Comparison of ENCODE assay signal across 18 mouse cellular contexts in genomic region chr15:85463027-85463790, GRCm38 (mm10). TPM values are rescaled to one million over a fixed set of nuclear protein-coding genes. Genes with fewer than 3 reads are reported as not detected.
DNase-seq lines count a peak whose midpoint lies in the region; ATAC-seq and TF ChIP-seq lines count a peak whose summit lies in the region.
"Had no signal": no experiment of that assay in that cellular context is flagged by ENCODE, and none has a peak within 500 bp of the region (broad histone marks: within the 10 kb centered on the region; RNA-seq: fewer than 3 reads in every experiment).

No protein-coding gene starts in this region.

- ATAC-seq in neural tube, embryonic 11.5 days (ENCODE audit: insufficient read depth, low FRiP score, low TSS enrichment) = peak; percentile 18; the same call in 1 of the 2 replicates
- no peak for ATAC-seq in midbrain, embryonic 11.5 days (ENCODE audit: low FRiP score)
- ATAC-seq in neural tube, embryonic 15.5 days (ENCODE audit: low FRiP score) = no peak
- ATAC-seq: intestine, embryonic 15.5 days had no signal

- no peak overlapping the region for H3K4me3 ChIP-seq in neural tube, embryonic 11.5 days (ENCODE audit: low read depth, low read length)
- peak overlapping the region; percentile 16; the same call in 1 of the 2 replicates for H3K4me3 ChIP-seq in hindbrain, embryonic 10.5 days
- H3K4me3 ChIP-seq in midbrain, embryonic 11.5 days (ENCODE audit: low read depth, low read length) = no peak overlapping the region
- H3K4me3 ChIP-seq in neural tube, embryonic 15.5 days (replicated peaks) = no peak overlapping the region
- no peak overlapping the region for H3K4me3 ChIP-seq in thymus, adult 2 months (ENCODE audit: control insufficient read depth, insufficient read depth, low read length)
- H3K4me3 ChIP-seq: intestine, embryonic 15.5 days had no signal

- peaks cover 4% of the 10 kb centered on the region; the same call in 1 of the 2 replicates for H3K36me3 ChIP-seq in neural tube, embryonic 11.5 days (ENCODE audit: control insufficient read depth, insufficient read depth, low read length)
- H3K36me3 ChIP-seq in hindbrain, embryonic 10.5 days = peaks cover 41% of the 10 kb centered on the region
- no peaks in the 10 kb centered on the region; the same call in 1 of the 2 replicates for H3K36me3 ChIP-seq in midbrain, embryonic 11.5 days (ENCODE audit: control insufficient read depth, insufficient read depth, low read length)
- H3K36me3 ChIP-seq in neural tube, embryonic 15.5 days = peaks cover 24% of the 10 kb centered on the region
- H3K36me3 ChIP-seq in thymus, adult 2 months (ENCODE audit: control insufficient read depth, insufficient read depth, low read length) = peaks cover 44% of the 10 kb centered on the region

- DNase-seq in neural tube, embryonic 11.5 days (ENCODE audit: low spot score) = peak; percentile 53
- DNase-seq in neural tube, embryonic 10.5 days (ENCODE audit: extremely low spot score, low spot score) = no peak
- DNase-seq in hindbrain, embryonic 10.5 days (ENCODE audit: low spot score) = peak; percentile 32
- DNase-seq in midbrain, embryonic 11.5 days (ENCODE audit: low spot score, missing footprints) = peak; percentile 90
- no peak for DNase-seq in thymus, adult 2 months
- no peak for DNase-seq in frontal cortex, postnatal 25 days (ENCODE audit: low spot score in 2 of 2)
- DNase-seq in thymus, postnatal 10 days (ENCODE audit: low spot score in 2 of 2) = no peak
- DNase-seq: adrenal gland, postnatal 14 days; B cell, adult 2 months; cerebellum, postnatal 14 days; heart, adult 18-20 months; heart, postnatal 10 days; kidney, postnatal 25 days; liver; lung, adult 2 months; right cerebral cortex, postnatal 14 days had no signal

- no peak for TF ChIP-seq CTCF in thymus, adult 2 months (IDR thresholded peaks at IDR 0.05; ENCODE audit: borderline replicate concordance, control insufficient read depth, extremely low read depth, insufficient read depth, low read length, poor library complexity)

- H3K9ac ChIP-seq in neural tube, embryonic 11.5 days (ENCODE audit: low read length) = peak overlapping the region; percentile 37
- 0 out of 2 replicates have a peak overlapping the region, but pooled peaks have one; percentile 6 for H3K9ac ChIP-seq in midbrain, embryonic 11.5 days (ENCODE audit: low read length)
- H3K9ac ChIP-seq in neural tube, embryonic 15.5 days (replicated peaks) = no peak overlapping the region
- H3K9ac ChIP-seq: intestine, embryonic 15.5 days had no signal

- TF ChIP-seq POLR2A in thymus, adult 2 months (IDR thresholded peaks at IDR 0.05; ENCODE audit: control insufficient read depth, extremely low read depth, insufficient read depth, low read length, poor library complexity) = no peak

- peak overlapping the region; percentile 93 for H3K27ac ChIP-seq in neural tube, embryonic 11.5 days (ENCODE audit: low read depth, low read length)
- H3K27ac ChIP-seq in hindbrain, embryonic 10.5 days = peak overlapping the region; percentile 87
- H3K27ac ChIP-seq in midbrain, embryonic 11.5 days (ENCODE audit: low read depth, low read length) = peak overlapping the region; percentile 65
- H3K27ac ChIP-seq in neural tube, embryonic 15.5 days (replicated peaks) = peak overlapping the region; percentile 76
- no peak overlapping the region for H3K27ac ChIP-seq in thymus, adult 2 months (ENCODE audit: control insufficient read depth, insufficient read depth, low read length)
- H3K27ac ChIP-seq: intestine, embryonic 15.5 days had no signal

- peak overlapping the region; percentile 13 for H3K4me2 ChIP-seq in neural tube, embryonic 11.5 days (ENCODE audit: low read depth)
- H3K4me2 ChIP-seq in midbrain, embryonic 11.5 days = peak overlapping the region; percentile 2; the same call in 1 of the 2 replicates
- H3K4me2 ChIP-seq in neural tube, embryonic 15.5 days = no peak overlapping the region
- H3K4me2 ChIP-seq: intestine, embryonic 15.5 days had no signal

- H3K27me3 ChIP-seq in neural tube, embryonic 11.5 days (ENCODE audit: control insufficient read depth, insufficient read depth, low read length) = no peaks in the 10 kb centered on the region
- peaks cover 12% of the 10 kb centered on the region for H3K27me3 ChIP-seq in hindbrain, embryonic 10.5 days (ENCODE audit: insufficient read depth, poor library complexity, severe bottlenecking)
- peaks cover 7% of the 10 kb centered on the region for H3K27me3 ChIP-seq in midbrain, embryonic 11.5 days (ENCODE audit: control insufficient read depth, insufficient read depth, low read length)
- H3K27me3 ChIP-seq in neural tube, embryonic 15.5 days (replicated peaks) = no peaks in the 10 kb centered on the region
- H3K27me3 ChIP-seq in thymus, adult 2 months (ENCODE audit: control insufficient read depth, insufficient read depth, low read length) = no peaks in the 10 kb centered on the region
- H3K27me3 ChIP-seq: intestine, embryonic 15.5 days had no signal

- H3K4me1 ChIP-seq in neural tube, embryonic 11.5 days (ENCODE audit: control insufficient read depth, insufficient read depth, low read length) = peaks cover 60% of the 10 kb centered on the region
- H3K4me1 ChIP-seq in hindbrain, embryonic 10.5 days (replicated peaks) = peaks cover 88% of the 10 kb centered on the region
- peaks cover 78% of the 10 kb centered on the region for H3K4me1 ChIP-seq in midbrain, embryonic 11.5 days (ENCODE audit: control insufficient read depth, insufficient read depth, low read length)
- H3K4me1 ChIP-seq in neural tube, embryonic 15.5 days = peaks cover 57% of the 10 kb centered on the region
- H3K4me1 ChIP-seq in thymus, adult 2 months (replicated peaks; ENCODE audit: control insufficient read depth, insufficient read depth, low read length) = no peaks in the 10 kb centered on the region; the same call in 1 of the 2 replicates
- H3K4me1 ChIP-seq: intestine, embryonic 15.5 days had no signal

- no peaks in the 10 kb centered on the region for H3K9me3 ChIP-seq in neural tube, embryonic 11.5 days (ENCODE audit: control insufficient read depth, low read length)
- H3K9me3 ChIP-seq in hindbrain, embryonic 10.5 days = no peaks in the 10 kb centered on the region
- no peaks in the 10 kb centered on the region for H3K9me3 ChIP-seq in midbrain, embryonic 11.5 days (ENCODE audit: control insufficient read depth, low read length)
- no peaks in the 10 kb centered on the region for H3K9me3 ChIP-seq in neural tube, embryonic 15.5 days (replicated peaks)
- H3K9me3 ChIP-seq: intestine, embryonic 15.5 days had no signal

- 42% methylated on average over 13 of the region's 13 CpGs for WGBS in neural tube, embryonic 11.5 days
- 38% methylated on average over 13 of the region's 13 CpGs for WGBS in hindbrain, embryonic 10.5 days
- 24% methylated on average over 13 of the region's 13 CpGs for WGBS in midbrain, embryonic 11.5 days
- WGBS in neural tube, embryonic 15.5 days = 26% methylated on average over 13 of the region's 13 CpGs
- WGBS in thymus, adult 2 months = 97% methylated on average over 13 of the region's 13 CpGs

RNA-seq across cellular contexts. Expression of gene 7530416G11Rik, which starts 39.8 kb away (rescaled TPM):
- not detected in 2 replicates for polyA plus RNA-seq in neural tube, embryonic 11.5 days (2014; fragmentation: Nextera tagmentation; extraction: Ambion mirVana)
- polyA plus RNA-seq in hindbrain, embryonic 10.5 days (2016; fragmentation: Nextera tagmentation; extraction: Ambion mirVana) = not detected in 2 replicates
- not detected in 2 replicates for polyA plus RNA-seq in midbrain, embryonic 11.5 days (2014; fragmentation: Nextera tagmentation; extraction: Ambion mirVana)
- polyA plus RNA-seq in neural tube, embryonic 15.5 days (2015; fragmentation: Nextera tagmentation; extraction: Ambion mirVana) = not detected in 2 replicates
- not detected in 2 replicates for polyA plus RNA-seq in thymus, adult 2 months (2012; rRNA removed)
- polyA plus RNA-seq: intestine, embryonic 15.5 days; lung, adult 2 months had no signal

Comparison
In these comparisons a context has a peak if more than half of its experiments do, and no peak if none do; other contexts are left out.
1. DNase-seq: peak in neural tube, embryonic 11.5 days (single experiment), hindbrain, embryonic 10.5 days (single experiment) and midbrain, embryonic 11.5 days (single experiment); none in neural tube, embryonic 10.5 days (single experiment), thymus, adult 2 months (single experiment), frontal cortex, postnatal 25 days (0 of 2) and thymus, postnatal 10 days (0 of 2).